Mouse (Mus musculus): ENCODE results near the gene Mks1. TPM values are rescaled to one million over a fixed set of nuclear protein-coding genes. Genes with fewer than 3 reads are reported as not detected.
A peak's percentile ranks its signal among the peaks of the same experiment; 100 is the strongest.

The Mks1 gene
- total RNA-seq, 1 experiment, result 14.2 TPM

- H3K9me3 ChIP-seq (ENCODE audit: control insufficient read depth, insufficient read depth, low read depth, low read length), result no peaks in the 10 kb centered on the region
- DNase-seq (ENCODE audit: low read depth, low spot score), result peak; percentile 33
- no peak overlapping the region for H3K27ac ChIP-seq (ENCODE audit: insufficient read depth, low read depth, low read length, poor library complexity, severe bottlenecking)
- H3K9ac ChIP-seq (ENCODE audit: insufficient read depth, low read depth, low read length, poor library complexity, severe bottlenecking), result no peak overlapping the region
- no peaks in the 10 kb centered on the region for H3K36me3 ChIP-seq (ENCODE audit: control insufficient read depth, insufficient read depth, low read length, poor library complexity, severe bottlenecking)
- H3K4me1 ChIP-seq (ENCODE audit: control insufficient read depth in 2 of 2, insufficient read depth in 2 of 2, low read length in 2 of 2, poor library complexity in 1 of 2), result peaks cover 5 to 13% of the 10 kb centered on the region in 2 experiments; a peak in 2 of 4 replicates
- TF ChIP-seq ZC3H11A (IDR thresholded peaks at IDR 0.05; ENCODE audit: borderline replicate concordance, low read depth, low read length), result no peak
- TF ChIP-seq HCFC1 (IDR thresholded peaks at IDR 0.05; ENCODE audit: borderline replicate concordance, insufficient read depth, low read length), result no peak
- TF ChIP-seq ZNF384 (IDR thresholded peaks at IDR 0.05; ENCODE audit: low read depth, low read length), result no peak
- no peak for TF ChIP-seq CHD2 (IDR thresholded peaks at IDR 0.05; ENCODE audit: low read depth, low read length)
- no peak for TF ChIP-seq MAFK (IDR thresholded peaks at IDR 0.05; ENCODE audit: insufficient read depth, low read depth, low read length)
- H3K4me3 ChIP-seq (ENCODE audit: insufficient read depth in 1 of 2, low read depth in 1 of 2, low read length in 2 of 2, poor library complexity in 1 of 2, severe bottlenecking in 1 of 2), result peak overlapping the region in 1 of 2 experiments; percentile 48; a peak in 1 of 4 replicates
- in situ Hi-C loops (cut with MboI; ENCODE audit: low sequenced_read_pairs in 2 of 2, unreplicated experiment in 2 of 2), result no loop called here
Observed at GRCm38 (mm10) chr11:87846968-87847600, 5.9 kb upstream of the Mks1 start.

GRCm38 (mm10) chr11:87847884-87848283, 5.1 kb upstream of the Mks1 start:
- Histone ChIP-seq H3K9ac (ENCODE audit: insufficient read depth, low read depth, low read length, poor library complexity, severe bottlenecking) (no peak overlapping the region), H3K4me3 (ENCODE audit: insufficient read depth in 1 of 2, low read depth in 1 of 2, low read length in 2 of 2, poor library complexity in 1 of 2, severe bottlenecking in 1 of 2) (peak overlapping the region in 1 of 2 experiments; percentile 48; a peak in 2 of 4 replicates), H3K27ac (ENCODE audit: insufficient read depth, low read depth, low read length, poor library complexity, severe bottlenecking) (no peak overlapping the region), H3K9me3 (ENCODE audit: control insufficient read depth, insufficient read depth, low read depth, low read length) (no peaks in the 10 kb centered on the region), H3K4me1 (ENCODE audit: control insufficient read depth in 2 of 2, insufficient read depth in 2 of 2, low read length in 2 of 2, poor library complexity in 1 of 2) (peaks cover 5 to 13% of the 10 kb centered on the region in 2 experiments; a peak in 2 of 4 replicates), H3K36me3 (ENCODE audit: control insufficient read depth, insufficient read depth, low read length, poor library complexity, severe bottlenecking) (no peaks in the 10 kb centered on the region)
- TF ChIP-seq ZNF384 (IDR thresholded peaks at IDR 0.05; ENCODE audit: low read depth, low read length) (no peak), CHD2 (IDR thresholded peaks at IDR 0.05; ENCODE audit: low read depth, low read length) (peak; percentile 90)
- in situ Hi-C loops (cut with MboI; ENCODE audit: low sequenced_read_pairs in 2 of 2, unreplicated experiment in 2 of 2), result no loop called here
- DNase-seq (ENCODE audit: low read depth, low spot score), result peak; percentile 36

GRCm38 (mm10) chr11:87853597-87853954, 561 bp downstream of the Mks1 start:
- peak overlapping the region; percentile 82; the same call in 1 of the 2 replicates for H3K9ac ChIP-seq (ENCODE audit: insufficient read depth, low read depth, low read length, poor library complexity, severe bottlenecking)
- TF ChIP-seq CHD2 (IDR thresholded peaks at IDR 0.05; ENCODE audit: low read depth, low read length) (no peak), MAFK (IDR thresholded peaks at IDR 0.05; ENCODE audit: insufficient read depth, low read depth, low read length) (no peak), ZC3H11A (IDR thresholded peaks at IDR 0.05; ENCODE audit: borderline replicate concordance, low read depth, low read length) (no peak), HCFC1 (IDR thresholded peaks at IDR 0.05; ENCODE audit: borderline replicate concordance, insufficient read depth, low read length) (no peak), ZNF384 (IDR thresholded peaks at IDR 0.05; ENCODE audit: low read depth, low read length) (no peak)
- H3K4me3 ChIP-seq (ENCODE audit: insufficient read depth in 1 of 2, low read depth in 1 of 2, low read length in 2 of 2, poor library complexity in 1 of 2, severe bottlenecking in 1 of 2), result peak overlapping the region; percentile 70 to 74
- H3K36me3 ChIP-seq (ENCODE audit: control insufficient read depth, insufficient read depth, low read length, poor library complexity, severe bottlenecking), result peaks cover 16% of the 10 kb centered on the region
- H3K9me3 ChIP-seq (ENCODE audit: control insufficient read depth, insufficient read depth, low read depth, low read length), result no peaks in the 10 kb centered on the region
- peaks cover 2 to 13% of the 10 kb centered on the region in 2 experiments; a peak in 3 of 4 replicates for H3K4me1 ChIP-seq (ENCODE audit: control insufficient read depth in 2 of 2, insufficient read depth in 2 of 2, low read length in 2 of 2, poor library complexity in 1 of 2)
- no peak for DNase-seq (ENCODE audit: low read depth, low spot score)
- no peak overlapping the region for H3K27ac ChIP-seq (ENCODE audit: insufficient read depth, low read depth, low read length, poor library complexity, severe bottlenecking)
- in situ Hi-C loops (cut with MboI; ENCODE audit: low sequenced_read_pairs in 2 of 2, unreplicated experiment in 2 of 2), result no loop called here

GRCm38 (mm10) chr11:87854550-87854949, 1.5 kb downstream of the Mks1 start:
- in situ Hi-C loops (cut with MboI; ENCODE audit: low sequenced_read_pairs in 2 of 2, unreplicated experiment in 2 of 2), result no loop called here
- Histone ChIP-seq H3K27ac (ENCODE audit: insufficient read depth, low read depth, low read length, poor library complexity, severe bottlenecking) (no peak overlapping the region), H3K4me3 (ENCODE audit: insufficient read depth in 1 of 2, low read depth in 1 of 2, low read length in 2 of 2, poor library complexity in 1 of 2, severe bottlenecking in 1 of 2) (no peak overlapping the region), H3K9me3 (ENCODE audit: control insufficient read depth, insufficient read depth, low read depth, low read length) (no peaks in the 10 kb centered on the region), H3K36me3 (ENCODE audit: control insufficient read depth, insufficient read depth, low read length, poor library complexity, severe bottlenecking) (peaks cover 16% of the 10 kb centered on the region), H3K4me1 (ENCODE audit: control insufficient read depth in 2 of 2, insufficient read depth in 2 of 2, low read length in 2 of 2, poor library complexity in 1 of 2) (peaks cover 2 to 11% of the 10 kb centered on the region in 2 experiments; a peak in 3 of 4 replicates), H3K9ac (ENCODE audit: insufficient read depth, low read depth, low read length, poor library complexity, severe bottlenecking) (no peak overlapping the region)
- no peak for DNase-seq (ENCODE audit: low read depth, low spot score)
- no peak for TF ChIP-seq ZNF384 (IDR thresholded peaks at IDR 0.05; ENCODE audit: low read depth, low read length)
- TF ChIP-seq MAFK (IDR thresholded peaks at IDR 0.05; ENCODE audit: insufficient read depth, low read depth, low read length), result no peak
- TF ChIP-seq ZC3H11A (IDR thresholded peaks at IDR 0.05; ENCODE audit: borderline replicate concordance, low read depth, low read length), result no peak
- no peak for TF ChIP-seq CHD2 (IDR thresholded peaks at IDR 0.05; ENCODE audit: low read depth, low read length)
- TF ChIP-seq HCFC1 (IDR thresholded peaks at IDR 0.05; ENCODE audit: borderline replicate concordance, insufficient read depth, low read length), result no peak

Data from ES-E14 (cell line).